Mouse (Mus musculus): ENCODE measurements around the gene Cgrrf1. TPM values are rescaled to one million over a fixed set of nuclear protein-coding genes. Genes with fewer than 3 reads are reported as not detected.
A peak's percentile ranks its signal among the peaks of the same experiment; 100 is the strongest.

The Cgrrf1 gene
- polyA plus RNA-seq, 1 experiment from 2014 or later: 28.7 TPM

DNA sequence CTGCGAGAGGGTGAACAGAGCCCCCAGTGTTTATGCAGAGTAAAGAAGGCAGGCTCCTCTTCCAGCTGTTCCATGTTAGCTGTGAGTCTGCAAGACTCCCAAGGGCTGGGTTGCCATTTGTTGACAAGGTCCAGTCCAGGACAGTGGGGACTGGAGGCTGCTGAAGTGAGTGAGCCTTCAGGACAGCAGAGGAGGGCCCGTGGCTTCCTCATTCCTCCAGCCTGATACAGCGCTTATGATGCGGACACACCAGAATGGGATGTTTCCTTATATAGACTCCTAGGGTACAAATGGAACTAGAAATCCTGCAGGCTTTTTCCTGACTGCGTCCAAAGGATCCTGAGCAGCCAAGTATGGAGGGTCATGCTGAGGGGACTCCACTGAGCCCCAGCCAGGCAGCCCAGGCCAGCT is 54.0 kb downstream of the Cgrrf1 start:
- peak overlapping the region; percentile 97 for H3K4me2 ChIP-seq (replicated peaks; ENCODE audit: low read depth)
- TF ChIP-seq CTCF (IDR thresholded peaks at IDR 0.05; ENCODE audit: low read depth) (no peak; the same call in 1 of the 2 replicates), EP300 (optimal IDR thresholded peaks at IDR 0.05) (no peak)
- 23% methylated on average over 5 of the region's 5 CpGs for WGBS
- H3K4me3 ChIP-seq (ENCODE audit: low read depth, low read length): peak overlapping the region; percentile 67
- H3K27ac ChIP-seq (replicated peaks): peak overlapping the region; percentile 93
- H3K4me1 ChIP-seq (replicated peaks; ENCODE audit: control insufficient read depth, insufficient read depth): 0 out of 2 replicates have a peak, but pooled peaks cover 3% of the 10 kb centered on the region
- peak overlapping the region; percentile 74; the same call in 1 of the 2 replicates for H3K9ac ChIP-seq (ENCODE audit: low read length)
- no peaks in the 10 kb centered on the region for H3K9me3 ChIP-seq (ENCODE audit: control insufficient read depth, low read length)
- H3K36me3 ChIP-seq (ENCODE audit: control insufficient read depth, insufficient read depth, low read length): no peaks in the 10 kb centered on the region
- ATAC-seq (ENCODE audit: low FRiP score, low TSS enrichment): peak; percentile 61
- H3K27me3 ChIP-seq (ENCODE audit: control insufficient read depth, insufficient read depth, low read length): no peaks in the 10 kb centered on the region
- peak; percentile 30 for DNase-seq (ENCODE audit: low spot score)

DNA sequence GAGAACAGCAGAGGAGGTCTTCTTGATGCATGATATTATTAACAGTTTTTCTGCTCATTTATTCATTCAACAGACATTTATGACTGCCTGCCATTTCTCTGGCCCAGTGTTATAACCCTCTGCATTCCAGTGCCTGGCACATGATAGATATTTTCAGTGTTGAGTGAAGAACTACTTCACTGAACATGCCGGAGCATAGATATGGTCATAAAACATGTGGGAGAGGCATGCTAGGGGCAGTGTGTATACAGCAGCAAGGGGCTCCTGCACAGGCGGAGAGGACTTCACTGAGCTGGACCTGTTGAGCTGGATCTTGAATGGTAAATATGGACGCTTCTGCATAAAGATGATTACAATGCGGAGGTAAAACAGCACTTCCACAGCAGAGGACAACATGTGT is 57.2 kb downstream of the Cgrrf1 start:
- Histone ChIP-seq H3K4me1 (replicated peaks; ENCODE audit: control insufficient read depth, insufficient read depth) (0 out of 2 replicates have a peak, but pooled peaks cover 1% of the 10 kb centered on the region), H3K27me3 (ENCODE audit: control insufficient read depth, insufficient read depth, low read length) (no peaks in the 10 kb centered on the region), H3K27ac (replicated peaks) (no peak overlapping the region), H3K9me3 (ENCODE audit: control insufficient read depth, low read length) (no peaks in the 10 kb centered on the region), H3K4me2 (replicated peaks; ENCODE audit: low read depth) (no peak overlapping the region), H3K4me3 (ENCODE audit: low read depth, low read length) (no peak overlapping the region), H3K9ac (ENCODE audit: low read length) (no peak overlapping the region), H3K36me3 (ENCODE audit: control insufficient read depth, insufficient read depth, low read length) (no peaks in the 10 kb centered on the region)
- TF ChIP-seq EP300 (optimal IDR thresholded peaks at IDR 0.05) (no peak), CTCF (IDR thresholded peaks at IDR 0.05; ENCODE audit: low read depth) (no peak)
- no peak for ATAC-seq (ENCODE audit: low FRiP score, low TSS enrichment)
- no peak for DNase-seq (ENCODE audit: low spot score)
- 87% methylated on average over 4 of the region's 4 CpGs for WGBS

DNA sequence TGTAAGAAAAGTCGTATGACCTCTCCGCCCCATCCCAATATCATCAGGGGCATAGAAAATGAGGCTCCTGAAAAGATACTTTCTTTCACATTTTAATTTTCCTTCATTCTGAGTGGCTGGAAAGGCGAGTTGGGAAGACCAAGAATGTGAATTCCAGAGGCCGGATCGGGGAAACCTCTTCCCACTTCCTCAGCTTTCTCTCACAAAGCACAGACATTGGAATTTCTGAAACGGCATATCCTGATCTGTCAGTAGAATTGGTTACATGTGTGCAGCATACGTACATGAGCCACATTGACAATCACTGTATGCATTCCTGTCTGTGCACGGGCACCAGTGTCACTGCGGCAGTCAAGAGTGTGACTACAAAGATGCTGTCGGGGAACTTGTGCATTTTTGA is 62.0 kb downstream of the Cgrrf1 start:
- DNase-seq (ENCODE audit: low spot score): no peak

DNA sequence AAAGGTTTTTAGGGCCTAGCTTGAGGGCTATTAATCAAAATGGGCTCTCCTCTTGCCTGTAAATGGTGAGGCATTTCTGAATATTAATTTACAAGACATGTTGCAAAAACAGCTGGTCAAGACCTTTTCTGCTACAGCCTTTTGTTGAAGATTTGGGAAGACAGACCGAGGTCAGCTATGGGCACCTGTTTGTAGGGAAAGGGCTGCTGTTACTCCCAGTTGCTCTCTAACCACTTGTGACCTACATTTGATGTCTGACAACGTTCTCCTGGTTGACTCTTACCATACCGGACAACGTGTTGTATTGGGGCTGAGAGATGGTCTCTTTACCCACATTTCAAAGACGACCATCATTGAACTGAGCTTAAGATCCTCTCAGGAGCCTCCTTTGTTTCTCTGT is 66.0 kb downstream of the Cgrrf1 start:
- ATAC-seq (ENCODE audit: low FRiP score, low TSS enrichment) (no peak), DNase-seq (ENCODE audit: low spot score) (no peak)
- H3K27me3 ChIP-seq (ENCODE audit: control insufficient read depth, insufficient read depth, low read length): no peaks in the 10 kb centered on the region
- no peaks in the 10 kb centered on the region for H3K4me1 ChIP-seq (replicated peaks; ENCODE audit: control insufficient read depth, insufficient read depth)
- H3K4me3 ChIP-seq (ENCODE audit: low read depth, low read length): no peak overlapping the region
- no peaks in the 10 kb centered on the region; the same call in 1 of the 2 replicates for H3K36me3 ChIP-seq (ENCODE audit: control insufficient read depth, insufficient read depth, low read length)
- no peak overlapping the region for H3K27ac ChIP-seq (replicated peaks)
- H3K9me3 ChIP-seq (ENCODE audit: control insufficient read depth, low read length): no peaks in the 10 kb centered on the region
- H3K9ac ChIP-seq (ENCODE audit: low read length): no peak overlapping the region
- no peak overlapping the region for H3K4me2 ChIP-seq (replicated peaks; ENCODE audit: low read depth)
- 82% methylated on average over 5 of the region's 5 CpGs for WGBS
- TF ChIP-seq CTCF (IDR thresholded peaks at IDR 0.05; ENCODE audit: low read depth): no peak
- no peak for TF ChIP-seq EP300 (optimal IDR thresholded peaks at IDR 0.05)

More for the DNA sequence above, 62.0 kb downstream of the Cgrrf1 start:
- Histone ChIP-seq H3K4me1 (replicated peaks; ENCODE audit: control insufficient read depth, insufficient read depth) (no peaks in the 10 kb centered on the region), H3K9ac (ENCODE audit: low read length) (no peak overlapping the region), H3K4me3 (ENCODE audit: low read depth, low read length) (no peak overlapping the region), H3K4me2 (replicated peaks; ENCODE audit: low read depth) (no peak overlapping the region), H3K36me3 (ENCODE audit: control insufficient read depth, insufficient read depth, low read length) (no peaks in the 10 kb centered on the region; the same call in 1 of the 2 replicates), H3K27ac (replicated peaks) (no peak overlapping the region), H3K9me3 (ENCODE audit: control insufficient read depth, low read length) (no peaks in the 10 kb centered on the region), H3K27me3 (ENCODE audit: control insufficient read depth, insufficient read depth, low read length) (no peaks in the 10 kb centered on the region)
- TF ChIP-seq CTCF (IDR thresholded peaks at IDR 0.05; ENCODE audit: low read depth) (no peak), EP300 (optimal IDR thresholded peaks at IDR 0.05) (no peak)
- 83% methylated on average over 10 of the region's 10 CpGs for WGBS
- ATAC-seq (ENCODE audit: low FRiP score, low TSS enrichment): no peak

DNA sequence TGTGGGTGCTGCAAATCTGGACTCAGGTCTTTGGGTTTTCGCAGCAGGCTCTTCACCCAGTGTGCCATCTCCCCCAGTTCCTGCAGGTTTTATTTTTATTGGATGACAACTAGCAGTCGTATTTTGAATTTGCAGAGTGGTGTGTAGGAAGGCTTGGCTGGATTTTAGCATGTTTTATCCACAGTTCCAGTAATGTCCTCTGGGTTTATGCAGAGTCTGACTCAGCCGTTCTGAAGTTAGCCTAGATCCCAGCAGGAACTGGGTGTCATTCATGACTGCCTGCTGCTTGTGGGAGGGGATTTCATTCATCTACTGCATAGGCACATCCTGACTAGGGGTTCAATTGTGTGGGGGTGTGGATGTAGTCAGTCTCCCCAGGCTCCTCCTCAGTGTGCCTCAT is 66.7 kb downstream of the Cgrrf1 start:
- Histone ChIP-seq H3K9me3 (ENCODE audit: control insufficient read depth, low read length) (no peaks in the 10 kb centered on the region), H3K27me3 (ENCODE audit: control insufficient read depth, insufficient read depth, low read length) (no peaks in the 10 kb centered on the region), H3K4me1 (replicated peaks; ENCODE audit: control insufficient read depth, insufficient read depth) (no peaks in the 10 kb centered on the region), H3K27ac (replicated peaks) (no peak overlapping the region), H3K4me3 (ENCODE audit: low read depth, low read length) (no peak overlapping the region), H3K36me3 (ENCODE audit: control insufficient read depth, insufficient read depth, low read length) (no peaks in the 10 kb centered on the region; the same call in 1 of the 2 replicates), H3K9ac (ENCODE audit: low read length) (no peak overlapping the region), H3K4me2 (replicated peaks; ENCODE audit: low read depth) (no peak overlapping the region)
- ATAC-seq (ENCODE audit: low FRiP score, low TSS enrichment) (no peak), DNase-seq (ENCODE audit: low spot score) (no peak)
- WGBS: 55% methylated on average over 3 of the region's 3 CpGs
- TF ChIP-seq EP300 (optimal IDR thresholded peaks at IDR 0.05) (no peak), CTCF (IDR thresholded peaks at IDR 0.05; ENCODE audit: low read depth) (no peak)

DNA sequence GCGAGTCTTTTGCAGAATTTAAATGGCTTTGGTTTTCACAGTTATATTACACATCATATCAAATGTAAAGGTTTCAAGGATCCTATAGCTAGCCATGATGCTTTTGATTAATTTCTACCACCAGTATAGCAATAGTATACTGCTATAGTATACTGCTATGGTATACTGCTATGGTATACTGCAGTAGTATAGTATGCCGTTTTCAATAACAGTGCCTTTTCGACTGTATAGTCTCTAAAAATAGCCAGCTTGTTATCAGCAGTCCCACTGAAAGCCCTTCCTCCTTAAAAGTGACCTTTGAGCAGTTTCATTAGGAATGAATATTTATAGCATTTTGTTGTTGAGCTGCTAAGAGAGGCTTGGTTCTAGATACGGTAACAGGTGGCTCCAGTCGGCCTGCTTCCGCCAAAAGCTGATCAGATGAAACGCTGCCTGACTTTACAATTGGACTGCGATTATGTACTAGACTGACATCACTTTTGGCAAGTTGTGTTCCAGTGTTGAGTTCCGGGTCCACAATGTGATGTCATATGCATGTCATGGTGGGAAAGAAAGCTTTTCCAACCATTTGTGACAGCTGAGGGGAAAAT is 70.7 kb downstream of the Cgrrf1 start:
- no peak for TF ChIP-seq CTCF (IDR thresholded peaks at IDR 0.05; ENCODE audit: low read depth)
- no peak for TF ChIP-seq EP300 (optimal IDR thresholded peaks at IDR 0.05)
- 78% methylated on average over 9 of the region's 9 CpGs for WGBS
- Histone ChIP-seq H3K27me3 (ENCODE audit: control insufficient read depth, insufficient read depth, low read length) (no peaks in the 10 kb centered on the region), H3K4me2 (replicated peaks; ENCODE audit: low read depth) (no peak overlapping the region), H3K4me3 (ENCODE audit: low read depth, low read length) (no peak overlapping the region), H3K9ac (ENCODE audit: low read length) (no peak overlapping the region), H3K27ac (replicated peaks) (no peak overlapping the region), H3K36me3 (ENCODE audit: control insufficient read depth, insufficient read depth, low read length) (no peaks in the 10 kb centered on the region), H3K9me3 (ENCODE audit: control insufficient read depth, low read length) (no peaks in the 10 kb centered on the region), H3K4me1 (replicated peaks; ENCODE audit: control insufficient read depth, insufficient read depth) (no peaks in the 10 kb centered on the region)
- no peak for DNase-seq (ENCODE audit: low spot score)
- ATAC-seq (ENCODE audit: low FRiP score, low TSS enrichment): no peak

Other genes with a start within 250 kb of the Cgrrf1 start
- 25.0 and 30.3 TPM in 2 replicates for gene Cdkn3, start 71.6 kb upstream of the Cgrrf1 start, polyA plus RNA-seq (2015; fragmentation: Nextera tagmentation; extraction: Ambion mirVana)
- gene Cnih1, start 43.7 kb upstream of the Cgrrf1 start, polyA plus RNA-seq (2015; fragmentation: Nextera tagmentation; extraction: Ambion mirVana): 135 and 141 TPM in 2 replicates
- 38.4 and 40.4 TPM in 2 replicates for gene Gmfb, start 9.9 kb upstream of the Cgrrf1 start, polyA plus RNA-seq (2015; fragmentation: Nextera tagmentation; extraction: Ambion mirVana)
- gene Samd4, start 50.7 kb downstream of the Cgrrf1 start, polyA plus RNA-seq (2015; fragmentation: Nextera tagmentation; extraction: Ambion mirVana): 3.4 and 4.1 TPM in 2 replicates